Mouse (Mus musculus) heart, embryonic 13.5 days (tissue): ENCODE results near the gene Gm4969. TPM values are rescaled to one million over a fixed set of nuclear protein-coding genes. Genes with fewer than 3 reads are reported as not detected.

Source experiments
- ATAC-seq: fragments of 200-750 bp; cut with Nextera tagmentation; 2 replicates; pipeline ENCODE4 v1.8.0; 2017; ENCODE audit warnings: moderate TSS enrichment; ENCODE audit not compliant: insufficient number of reproducible peaks, low FRiP score, low TSS enrichment; ENCODE audit errors: extremely low read depth
- H3K27ac ChIP-seq: fragments of 300-500 bp; sonication (generic); replicated peaks from 2 replicates; pipeline ENCODE4 v1.5.1; 2015; ENCODE audit warnings: moderate library complexity, mild to moderate bottlenecking, inconsistent platforms
- H3K27me3 ChIP-seq: fragments of 300-500 bp; sonication (generic); replicated peaks from 2 replicates; pipeline ENCODE4 v1.6.1; 2015; ENCODE audit warnings: mild to moderate bottlenecking, inconsistent platforms
- H3K36me3 ChIP-seq: fragments of 300-500 bp; sonication (generic); 2 replicates; pipeline ENCODE4 v1.6.1; 2015; ENCODE audit warnings: mild to moderate bottlenecking, inconsistent platforms
- H3K4me1 ChIP-seq: fragments of 300-500 bp; sonication (generic); 2 replicates; pipeline ENCODE4 v1.6.1; 2015; ENCODE audit warnings: inconsistent platforms
- H3K4me2 ChIP-seq: fragments of 300-500 bp; sonication (generic); 2 replicates; pipeline ENCODE4 v1.6.1; 2015; ENCODE audit warnings: inconsistent platforms, mild to moderate bottlenecking, moderate library complexity
- H3K4me3 ChIP-seq: fragments of 300-500 bp; sonication (generic); 2 replicates; pipeline ENCODE4 v1.5.1; 2015; ENCODE audit warnings: moderate library complexity, mild to moderate bottlenecking, inconsistent platforms
- H3K9ac ChIP-seq: fragments of 300-500 bp; sonication (generic); 2 replicates; pipeline ENCODE4 v1.6.1; 2015; ENCODE audit warnings: inconsistent platforms, mild to moderate bottlenecking, moderate library complexity
- H3K9me3 ChIP-seq: fragments of 300-500 bp; sonication (generic); 2 replicates; pipeline ENCODE4 v1.6.1; 2016; ENCODE audit warnings: inconsistent platforms
- WGBS: fragments of 180-500 bp; shearing (Covaris S2); methylation state at CpG from one replicate; pipeline ENCODE4 v1.1.7; 2015; ENCODE audit warnings: mixed read lengths; 5-methylcytosine and 5-hydroxymethylcytosine counted together
- polyA plus RNA-seq: library from polyadenylated mRNA; unstranded; fragments of >200 nt; fragmentation: Nextera tagmentation; extraction: Ambion mirVana; gene quantifications from 2 replicates; pipeline ENCODE4 v1.2.1, GENCODE M21; 2015

The Gm4969 gene
- polyA plus RNA-seq, 1 experiment from 2014 or later: 2.1 TPM

DNA sequence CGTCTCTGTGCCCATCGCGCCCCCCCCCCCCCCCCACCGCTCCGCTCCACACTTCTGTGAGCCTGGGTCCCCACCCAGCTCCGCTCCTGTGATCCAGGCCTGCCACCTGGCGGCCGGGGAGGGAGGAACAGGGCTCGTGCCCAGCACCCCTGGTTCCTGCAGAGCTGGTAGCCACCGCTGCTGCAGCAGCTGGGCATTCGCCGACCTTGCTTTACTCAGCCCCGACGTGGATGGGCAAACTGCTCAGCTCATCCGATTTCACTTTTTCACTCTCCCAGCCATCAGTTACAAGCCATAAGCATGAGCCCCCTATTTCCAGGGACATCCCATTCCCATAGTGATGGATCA is 25.0 kb downstream of the Gm4969 start:
- peak; percentile 39; the same call in 1 of the 2 replicates for ATAC-seq
- Histone ChIP-seq H3K9ac (peak overlapping the region; percentile 78), H3K4me2 (peak overlapping the region; percentile 92), H3K27ac (peak overlapping the region; percentile 99), H3K4me1 (peaks cover 52% of the 10 kb centered on the region), H3K36me3 (peaks cover 49% of the 10 kb centered on the region), H3K9me3 (no peaks in the 10 kb centered on the region), H3K27me3 (peaks cover 9% of the 10 kb centered on the region), H3K4me3 (peak overlapping the region; percentile 86)
- WGBS: 0% methylated on average over 15 of the region's 15 CpGs

- H3K4me1 ChIP-seq: peaks cover 47% of the 10 kb centered on the region
- H3K9me3 ChIP-seq: no peaks in the 10 kb centered on the region
- H3K27me3 ChIP-seq: peaks cover 9% of the 10 kb centered on the region
- peak; percentile 38 for ATAC-seq
- peak overlapping the region; percentile 92 for H3K4me2 ChIP-seq
- H3K27ac ChIP-seq: peak overlapping the region; percentile 99
- WGBS: 7% methylated on average over 38 of the region's 38 CpGs
- H3K36me3 ChIP-seq: peaks cover 49% of the 10 kb centered on the region
- peak overlapping the region; percentile 86 for H3K4me3 ChIP-seq
- H3K9ac ChIP-seq: peak overlapping the region; percentile 78
Observed at GRCm38 (mm10) chr7:19092381-19093173, 25.6 kb downstream of the Gm4969 start.

- Histone ChIP-seq H3K27ac (peak overlapping the region; percentile 99), H3K9me3 (no peaks in the 10 kb centered on the region), H3K36me3 (peaks cover 49% of the 10 kb centered on the region), H3K4me1 (peaks cover 40% of the 10 kb centered on the region), H3K27me3 (peaks cover 9% of the 10 kb centered on the region), H3K4me2 (peak overlapping the region; percentile 92), H3K9ac (peak overlapping the region; percentile 78), H3K4me3 (peak overlapping the region; percentile 86)
- WGBS: 46% methylated on average over 14 of the region's 17 CpGs
- no peak for ATAC-seq
Observed at GRCm38 (mm10) chr7:19091913-19092312, 26.3 kb downstream of the Gm4969 start.

DNA sequence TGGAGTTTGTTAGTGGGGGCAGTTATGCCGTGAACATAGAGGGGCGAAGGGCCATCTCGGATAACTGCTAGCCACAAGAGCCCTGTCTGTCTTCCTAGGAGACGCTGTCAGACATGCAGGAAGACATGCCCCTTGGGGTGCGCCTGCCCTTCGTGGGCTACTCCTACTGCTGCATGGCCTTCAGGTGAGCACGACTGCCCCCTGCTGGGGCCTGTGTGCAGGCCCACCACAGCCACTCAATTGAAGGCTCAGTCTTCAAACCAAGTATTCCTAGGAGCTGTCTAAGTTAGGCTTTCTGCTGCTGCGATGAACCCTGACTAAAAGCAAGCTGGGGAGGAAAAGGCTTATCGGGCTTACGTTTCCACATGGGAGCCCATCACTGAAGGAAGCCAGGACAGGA is 29.4 kb downstream of the Gm4969 start:
- peaks cover 51% of the 10 kb centered on the region for H3K36me3 ChIP-seq

GRCm38 (mm10) chr7:19086760-19087159 is 31.4 kb downstream of the Gm4969 start:
- no peaks in the 10 kb centered on the region for H3K9me3 ChIP-seq
- no peak overlapping the region for H3K4me3 ChIP-seq
- H3K9ac ChIP-seq: peak overlapping the region; percentile 80; the same call in 1 of the 2 replicates
- peaks cover 9% of the 10 kb centered on the region for H3K27me3 ChIP-seq
- H3K4me1 ChIP-seq: peaks cover 61% of the 10 kb centered on the region
- no peak for ATAC-seq
- WGBS: 61% methylated on average over 18 of the region's 18 CpGs
- H3K4me2 ChIP-seq: no peak overlapping the region; the same call in 1 of the 2 replicates
- H3K36me3 ChIP-seq: peaks cover 59% of the 10 kb centered on the region
- no peak overlapping the region for H3K27ac ChIP-seq

More for the DNA sequence above, 29.4 kb downstream of the Gm4969 start:
- no peak overlapping the region for H3K4me2 ChIP-seq
- WGBS: 39% methylated on average over 10 of the region's 10 CpGs
- H3K27me3 ChIP-seq: peaks cover 9% of the 10 kb centered on the region
- no peaks in the 10 kb centered on the region for H3K9me3 ChIP-seq
- no peak overlapping the region for H3K4me3 ChIP-seq
- peaks cover 59% of the 10 kb centered on the region for H3K4me1 ChIP-seq
- ATAC-seq: no peak
- H3K27ac ChIP-seq: no peak overlapping the region
- no peak overlapping the region for H3K9ac ChIP-seq

- Histone ChIP-seq H3K9me3 (no peaks in the 10 kb centered on the region), H3K4me1 (peaks cover 56% of the 10 kb centered on the region), H3K9ac (peak overlapping the region; percentile 80), H3K36me3 (peaks cover 59% of the 10 kb centered on the region), H3K4me3 (peak overlapping the region; percentile 46), H3K4me2 (peak overlapping the region; percentile 65), H3K27ac (peak overlapping the region; percentile 84; the same call in 1 of the 2 replicates), H3K27me3 (peaks cover 9% of the 10 kb centered on the region)
- no peak; the same call in 1 of the 2 replicates for ATAC-seq
- 13% methylated on average over 14 of the region's 14 CpGs for WGBS
Observed at GRCm38 (mm10) chr7:19086042-19086441, 32.1 kb downstream of the Gm4969 start.

- H3K4me3 ChIP-seq: peak overlapping the region; percentile 46
- H3K4me2 ChIP-seq: peak overlapping the region; percentile 65
- H3K9ac ChIP-seq: peak overlapping the region; percentile 80
- peaks cover 56% of the 10 kb centered on the region for H3K4me1 ChIP-seq
- no peaks in the 10 kb centered on the region for H3K9me3 ChIP-seq
- peaks cover 4% of the 10 kb centered on the region; the same call in 1 of the 2 replicates for H3K27me3 ChIP-seq
- peaks cover 59% of the 10 kb centered on the region for H3K36me3 ChIP-seq
- WGBS: 11% methylated on average over 6 of the region's 6 CpGs
- H3K27ac ChIP-seq: peak overlapping the region; percentile 84
- no peak for ATAC-seq
Observed at GRCm38 (mm10) chr7:19085495-19085894, 32.7 kb downstream of the Gm4969 start.

DNA sequence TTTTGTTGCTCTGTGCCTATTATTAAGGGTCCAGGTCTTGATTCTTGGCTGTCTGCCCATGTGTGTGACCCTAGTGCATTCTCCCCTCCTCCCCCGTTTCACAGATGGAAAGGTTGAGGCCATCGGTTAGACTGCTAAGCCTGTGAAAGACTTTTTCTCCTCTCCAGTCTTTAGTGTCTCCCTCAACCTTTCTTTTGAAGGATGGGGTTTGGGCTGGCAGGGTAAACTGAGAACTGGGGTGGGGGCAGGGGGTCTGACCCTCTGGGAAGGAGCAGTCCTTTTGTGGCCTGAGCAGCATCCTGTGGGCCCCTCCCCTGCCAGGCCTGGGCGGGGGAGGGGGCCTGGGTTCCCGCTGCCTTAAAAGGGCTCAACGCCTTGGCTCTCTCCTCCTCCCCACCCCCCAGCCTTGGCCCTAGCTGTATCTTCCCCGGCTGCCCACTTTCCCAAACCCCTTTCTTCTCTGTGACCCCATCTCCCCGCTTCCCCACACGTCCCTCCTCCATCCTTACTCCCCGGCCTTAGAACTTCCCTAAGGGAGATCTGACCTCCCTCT is 33.2 kb downstream of the Gm4969 start:
- Histone ChIP-seq H3K36me3 (peaks cover 59% of the 10 kb centered on the region), H3K4me2 (peak overlapping the region; percentile 65), H3K4me1 (peaks cover 56% of the 10 kb centered on the region), H3K9ac (peak overlapping the region; percentile 80), H3K9me3 (no peaks in the 10 kb centered on the region), H3K27me3 (no peaks in the 10 kb centered on the region), H3K4me3 (peak overlapping the region; percentile 46), H3K27ac (peak overlapping the region; percentile 84)
- WGBS: 24% methylated on average over 9 of the region's 9 CpGs
- ATAC-seq: no peak

GRCm38 (mm10) chr7:19084277-19084771 is 33.8 kb downstream of the Gm4969 start:
- Histone ChIP-seq H3K36me3 (peaks cover 60% of the 10 kb centered on the region), H3K9ac (peak overlapping the region; percentile 80), H3K4me3 (peak overlapping the region; percentile 46), H3K27ac (peak overlapping the region; percentile 84), H3K4me2 (peak overlapping the region; percentile 65), H3K9me3 (no peaks in the 10 kb centered on the region), H3K27me3 (no peaks in the 10 kb centered on the region), H3K4me1 (peaks cover 56% of the 10 kb centered on the region)
- WGBS: 68% methylated on average over 6 of the region's 6 CpGs
- ATAC-seq: no peak

DNA sequence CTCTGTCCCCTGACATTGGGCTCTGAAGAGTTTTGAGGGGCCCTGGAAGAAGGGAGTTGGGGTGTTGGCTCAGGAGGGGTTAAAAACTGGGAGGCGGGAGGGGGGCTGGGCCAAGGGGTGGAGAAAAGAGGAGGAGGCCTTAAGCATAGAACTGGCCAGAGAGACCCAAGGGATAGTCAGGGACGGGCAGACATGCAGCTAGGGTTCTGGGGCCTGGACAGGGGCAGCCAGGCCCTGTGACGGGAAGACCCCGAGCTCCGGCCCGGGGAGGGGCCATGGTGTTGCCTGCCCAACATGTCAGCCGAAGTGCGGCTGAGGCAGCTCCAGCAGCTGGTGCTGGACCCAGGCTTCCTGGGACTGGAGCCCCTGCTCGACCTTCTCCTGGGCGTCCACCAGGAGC is 34.5 kb downstream of the Gm4969 start, which contains the start of gene Dmpk:
TSS of gene Dmpk (plus strand) at position 149 of the 400 bp plus-strand sequence.
- peaks cover 60% of the 10 kb centered on the region for H3K4me1 ChIP-seq
- peak within 1 kb of the TSS; percentile 46 for H3K4me3 ChIP-seq
- H3K9ac ChIP-seq: peak within 1 kb of the TSS; percentile 80
- H3K27ac ChIP-seq: peak within 1 kb of the TSS; percentile 84
- ATAC-seq: no peak
- H3K36me3 ChIP-seq: peaks cover 63% of the 10 kb centered on the region
- 29% methylated on average over 10 of the region's 10 CpGs for WGBS
- H3K9me3 ChIP-seq: no peaks in the 10 kb centered on the region
- H3K27me3 ChIP-seq: no peaks in the 10 kb centered on the region
- peak within 1 kb of the TSS; percentile 65 for H3K4me2 ChIP-seq

DNA sequence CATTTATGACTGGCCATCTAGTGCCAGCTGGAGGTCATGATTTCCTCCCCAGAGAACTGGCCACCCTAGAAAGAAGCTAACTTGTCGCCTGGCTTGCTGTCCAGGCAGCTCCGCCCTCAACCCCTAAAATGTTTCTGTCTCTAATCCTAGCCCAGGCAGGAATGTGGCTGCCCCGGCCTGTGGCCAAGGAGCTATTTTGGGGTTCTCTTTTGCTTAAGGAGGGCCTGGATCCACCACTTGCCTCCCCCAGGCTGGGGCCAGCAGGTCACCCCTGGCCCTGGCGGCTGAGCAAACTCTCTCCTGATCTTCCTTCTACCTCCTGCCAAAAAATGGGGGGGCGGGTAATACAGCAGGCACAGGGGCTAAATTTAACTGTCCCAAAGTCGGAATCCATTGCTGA is 35.1 kb downstream of the Gm4969 start:
- Histone ChIP-seq H3K9ac (peak overlapping the region; percentile 80), H3K27ac (peak overlapping the region; percentile 84), H3K4me2 (peak overlapping the region; percentile 65), H3K27me3 (no peaks in the 10 kb centered on the region), H3K4me1 (peaks cover 63% of the 10 kb centered on the region), H3K4me3 (peak overlapping the region; percentile 46), H3K36me3 (peaks cover 63% of the 10 kb centered on the region), H3K9me3 (no peaks in the 10 kb centered on the region)
- no peak for ATAC-seq
- 23% methylated on average over 6 of the region's 6 CpGs for WGBS
